In the genomic region with DNA sequence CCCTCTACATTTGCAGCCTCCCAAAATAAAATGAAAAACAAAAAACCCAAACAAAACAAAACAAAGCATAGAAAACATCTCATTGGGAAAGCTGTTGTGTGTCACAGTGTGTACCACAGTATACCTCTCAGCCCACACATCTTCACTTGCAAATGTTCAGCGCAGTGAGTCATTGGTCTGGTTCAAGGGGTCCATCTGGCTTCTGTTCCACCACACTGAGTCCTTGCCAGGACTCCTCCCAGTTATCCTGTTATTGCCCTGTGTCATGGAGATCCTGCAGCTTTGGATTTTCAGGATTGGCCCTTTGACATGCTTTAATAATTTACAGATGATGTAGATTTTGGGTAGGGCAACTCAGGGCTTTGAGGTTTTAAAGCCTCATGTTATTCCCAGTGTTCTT, we compare ENCODE assay signal across 20 mouse cellular contexts.
A peak's percentile ranks its signal among the peaks of the same experiment; 100 is the strongest.
DNase-seq lines count a peak whose midpoint lies in the region; ATAC-seq and TF ChIP-seq lines count a peak whose summit lies in the region.
"Had no signal": no experiment of that assay in that cellular context is flagged by ENCODE, and none has a peak within 500 bp of the region (broad histone marks: within the 10 kb centered on the region; RNA-seq: fewer than 3 reads in every experiment).

No protein-coding gene starts in this region.

- no peak overlapping the region for H3K4me2 ChIP-seq in lung, embryonic 14.5 days
- H3K4me2 ChIP-seq in hindbrain, embryonic 13.5 days, result no peak overlapping the region
- H3K4me2 ChIP-seq: embryonic facial prominence, embryonic 13.5 days; forebrain, embryonic 12.5 days; heart, embryonic 12.5 days; hindbrain, embryonic 15.5 days had no signal

- peak; percentile 39 to 48 for DNase-seq in cerebellum, postnatal 10 days
- no peak for DNase-seq in cerebellum, adult 9-11 months
- DNase-seq in lung, embryonic 14.5 days, result peak; percentile 69
- DNase-seq in lung, adult 2 months, result no peak
- DNase-seq in brain, adult 2 months (ENCODE audit: low read depth, low spot score), result peak; percentile 24
- peak; percentile 18 for DNase-seq in lung, postnatal 14 days
- DNase-seq in thymus, postnatal 10 days (ENCODE audit: low spot score in 2 of 2), result no peak
- DNase-seq: adrenal gland, postnatal 25 days; cerebellum, adult 2 months; cerebellum, postnatal 25 days; gastrocnemius, postnatal 10 days had no signal

- no peak overlapping the region for H3K27ac ChIP-seq in lung, embryonic 14.5 days (ENCODE audit: low read depth)
- H3K27ac ChIP-seq in hindbrain, embryonic 13.5 days, result no peak overlapping the region
- H3K27ac ChIP-seq: embryonic facial prominence, embryonic 13.5 days; forebrain, embryonic 12.5 days; hindbrain, embryonic 10.5 days; hindbrain, embryonic 15.5 days had no signal

- H3K36me3 ChIP-seq in lung, embryonic 14.5 days (ENCODE audit: insufficient read depth), result no peaks in the 10 kb centered on the region
- no peaks in the 10 kb centered on the region for H3K36me3 ChIP-seq in hindbrain, embryonic 13.5 days
- H3K36me3 ChIP-seq: embryonic facial prominence, embryonic 13.5 days; forebrain, embryonic 12.5 days; heart, embryonic 12.5 days; hindbrain, embryonic 10.5 days; hindbrain, embryonic 15.5 days had no signal

- H3K27me3 ChIP-seq in lung, embryonic 14.5 days (ENCODE audit: insufficient read depth, low read length), result no peaks in the 10 kb centered on the region
- no peaks in the 10 kb centered on the region for H3K27me3 ChIP-seq in hindbrain, embryonic 13.5 days
- H3K27me3 ChIP-seq: heart, embryonic 12.5 days; hindbrain, embryonic 15.5 days; Patski had no signal

- H3K4me3 ChIP-seq in lung, embryonic 14.5 days (ENCODE audit: low read depth, low read length), result no peak overlapping the region
- no peak overlapping the region for H3K4me3 ChIP-seq in lung, adult 2 months (replicated peaks; ENCODE audit: extremely low read depth, low read depth, low read length)
- H3K4me3 ChIP-seq in hindbrain, embryonic 13.5 days, result no peak overlapping the region
- H3K4me3 ChIP-seq: embryonic facial prominence, embryonic 13.5 days; forebrain, embryonic 12.5 days; heart, embryonic 12.5 days; hindbrain, embryonic 10.5 days; hindbrain, embryonic 15.5 days had no signal

- TF ChIP-seq POLR2A in lung, adult 2 months (IDR thresholded peaks at IDR 0.05; ENCODE audit: borderline replicate concordance, extremely low read depth, low read depth, low read length), result no peak

- no peak for TF ChIP-seq CTCF in lung, embryonic 14.5 days (IDR thresholded peaks at IDR 0.05; ENCODE audit: low read depth)
- TF ChIP-seq CTCF in lung, adult 2 months (IDR thresholded peaks at IDR 0.05; ENCODE audit: insufficient read depth, low read length), result no peak

- peak; percentile 75 for ATAC-seq in lung, embryonic 14.5 days (ENCODE audit: insufficient read depth)
- ATAC-seq in hindbrain, embryonic 13.5 days (ENCODE audit: low FRiP score), result no peak
- ATAC-seq: activated CD4-positive, CD25-positive, alpha-beta regulatory T cell, adult 4 months; forebrain, embryonic 16.5 days; Patski had no signal

- 57% methylated on average over 1 of the region's 1 CpGs for WGBS in lung, embryonic 14.5 days
- WGBS in lung, adult 2 months, result 89% methylated on average over 1 of the region's 1 CpGs
- WGBS in hindbrain, embryonic 13.5 days, result 94% methylated on average over 1 of the region's 1 CpGs

- H3K9me3 ChIP-seq in lung, embryonic 14.5 days (ENCODE audit: low read depth, low read length), result no peaks in the 10 kb centered on the region
- no peaks in the 10 kb centered on the region for H3K9me3 ChIP-seq in hindbrain, embryonic 13.5 days
- H3K9me3 ChIP-seq: embryonic facial prominence, embryonic 13.5 days; forebrain, embryonic 12.5 days; heart, embryonic 12.5 days; hindbrain, embryonic 10.5 days; hindbrain, embryonic 15.5 days had no signal

- no peaks in the 10 kb centered on the region for H3K4me1 ChIP-seq in lung, embryonic 14.5 days (ENCODE audit: insufficient read depth)
- H3K4me1 ChIP-seq in lung, adult 2 months (ENCODE audit: control insufficient read depth, insufficient read depth, low read length), result no peaks in the 10 kb centered on the region
- no peaks in the 10 kb centered on the region for H3K4me1 ChIP-seq in hindbrain, embryonic 13.5 days (replicated peaks)
- H3K4me1 ChIP-seq: embryonic facial prominence, embryonic 13.5 days; forebrain, embryonic 12.5 days; heart, embryonic 12.5 days; hindbrain, embryonic 10.5 days; hindbrain, embryonic 15.5 days had no signal

- H3K9ac ChIP-seq in lung, embryonic 14.5 days, result no peak overlapping the region
- no peak overlapping the region for H3K9ac ChIP-seq in hindbrain, embryonic 13.5 days
- H3K9ac ChIP-seq: embryonic facial prominence, embryonic 13.5 days; forebrain, embryonic 12.5 days; heart, embryonic 12.5 days; hindbrain, embryonic 15.5 days had no signal

Comparison
In these comparisons a context has a peak if more than half of its experiments do, and no peak if none do; other contexts are left out.
1. DNase-seq: peak in cerebellum, postnatal 10 days (2 of 2), lung, embryonic 14.5 days (single experiment), brain, adult 2 months (single experiment) and lung, postnatal 14 days (single experiment); none in cerebellum, adult 9-11 months (single experiment), lung, adult 2 months (single experiment) and thymus, postnatal 10 days (0 of 2).